Mouse (Mus musculus): ENCODE measurements around the gene Phykpl. TPM values are rescaled to one million over a fixed set of nuclear protein-coding genes. Genes with fewer than 3 reads are reported as not detected.

Phykpl gene
- 17.2 and 18.7 TPM in 2 replicates for polyA plus RNA-seq (2015; fragmentation: Nextera tagmentation; extraction: Ambion mirVana)

DNA sequence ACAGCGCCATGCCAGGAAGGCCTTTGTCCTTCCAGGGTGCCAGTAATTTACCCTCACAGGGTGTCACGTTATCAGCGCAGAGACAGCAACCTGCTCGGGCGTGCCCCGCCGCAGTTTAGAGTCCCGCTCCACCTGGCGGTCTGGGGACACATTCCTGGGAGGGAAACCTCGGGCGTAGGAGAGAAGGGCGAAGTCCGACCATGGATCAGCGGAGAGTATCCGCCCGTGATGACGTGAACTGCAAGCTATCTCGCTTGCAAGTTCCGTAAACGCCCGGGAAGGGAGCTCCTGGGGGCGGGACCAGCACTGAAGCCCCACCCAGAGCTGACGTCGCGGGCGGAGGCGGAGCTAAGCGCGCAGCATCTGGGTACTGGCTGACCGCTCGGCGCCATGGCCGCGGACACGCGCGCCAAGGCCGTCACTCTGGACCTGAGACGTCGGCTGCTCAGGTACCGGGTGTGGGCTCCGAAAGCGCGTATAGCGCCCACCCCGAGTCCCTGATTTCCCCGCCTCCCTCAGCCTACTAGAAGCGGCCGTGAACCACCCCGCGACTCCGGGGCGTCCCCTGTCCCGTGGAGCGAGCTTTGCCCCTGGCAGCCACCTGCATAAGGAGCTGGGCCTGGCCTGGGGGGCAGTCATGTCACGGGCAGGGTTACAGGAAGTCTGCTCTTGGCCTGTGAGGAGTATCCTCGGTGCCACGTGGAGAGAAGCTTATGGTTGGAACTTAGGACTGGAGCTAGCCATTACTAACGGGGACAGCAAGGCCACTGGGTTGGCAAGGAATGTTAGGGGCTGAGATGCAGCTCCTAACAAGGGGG, at the start of gene Phykpl:
Gene Phykpl, plus strand, starts transcription at position 327 of the 818 bp plus-strand sequence.

GRCm38 (mm10) chr11:51606447-51607095, 22.0 kb downstream of the Phykpl start, which contains the start of gene Hnrnpab:
TSS of gene Hnrnpab (minus strand) at chr11:51606847.

DNA sequence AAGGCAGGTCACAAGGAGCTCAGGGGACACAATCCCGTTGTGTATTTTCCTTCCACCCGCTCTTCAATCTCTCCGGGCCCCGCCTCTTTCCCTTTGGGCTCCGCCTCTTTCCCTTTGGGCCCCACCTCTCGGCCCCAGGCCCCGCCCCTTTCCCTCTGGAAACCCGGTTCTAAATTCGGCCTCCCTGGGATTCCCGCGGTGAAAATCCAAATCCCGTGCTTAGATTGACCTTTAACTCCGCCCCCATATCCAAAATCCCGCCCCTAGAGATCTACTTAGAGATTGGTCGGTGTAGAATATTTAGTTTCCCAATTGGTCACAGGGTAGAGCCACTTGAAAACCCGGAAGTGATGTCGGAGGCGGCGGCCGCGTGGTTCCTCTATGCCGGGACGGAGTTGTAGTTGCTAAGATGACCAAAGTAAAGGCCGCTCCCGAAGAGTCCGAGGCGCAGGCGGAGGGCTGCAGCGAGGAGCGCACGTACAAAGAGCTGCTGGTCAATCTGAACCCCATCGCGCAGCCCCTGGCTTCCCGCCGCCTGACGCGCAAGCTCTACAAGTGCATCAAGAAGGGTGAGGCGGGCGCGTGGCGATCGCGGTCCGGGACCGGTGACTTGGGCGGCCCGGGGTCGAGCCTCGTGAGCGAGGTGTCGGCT, 35.0 kb downstream of the Phykpl start, which contains the start of gene Nhp2:
Gene Nhp2, plus strand, starts transcription at position 327 of the 652 bp plus-strand sequence.

GRCm38 (mm10) chr11:51635525-51636322, 51.2 kb downstream of the Phykpl start, which contains the start of gene Rmnd5b:
TSS of gene Rmnd5b (minus strand) at chr11:51635896.

GRCm38 (mm10) chr11:51650691-51651515, 66.3 kb downstream of the Phykpl start, which contains the start of the genes N4bp3 and D930048N14Rik:
TSS of gene N4bp3 (minus strand) at chr11:51650842.
TSS of gene D930048N14Rik (plus strand) at chr11:51650954.

Other genes starting within 250 kb of the Phykpl start
- 231 and 252 TPM in 2 replicates for gene Hnrnpab, start 22.1 kb downstream of the Phykpl start, polyA plus RNA-seq (2015; fragmentation: Nextera tagmentation; extraction: Ambion mirVana)
- gene Nhp2, start 35.0 kb downstream of the Phykpl start, polyA plus RNA-seq (2015; fragmentation: Nextera tagmentation; extraction: Ambion mirVana) = 160 and 164 TPM in 2 replicates
- gene Rmnd5b, start 51.1 kb downstream of the Phykpl start, polyA plus RNA-seq (2015; fragmentation: Nextera tagmentation; extraction: Ambion mirVana) = 26.9 and 32.8 TPM in 2 replicates
- 6.7 and 9.3 TPM in 2 replicates for gene N4bp3, start 66.1 kb downstream of the Phykpl start, polyA plus RNA-seq (2015; fragmentation: Nextera tagmentation; extraction: Ambion mirVana)
- gene D930048N14Rik, start 66.2 kb downstream of the Phykpl start, polyA plus RNA-seq (2015; fragmentation: Nextera tagmentation; extraction: Ambion mirVana) = 0.41 and 0.62 TPM in 2 replicates
- 47.6 and 49.1 TPM in 2 replicates for gene 0610009B22Rik, start 104.1 kb downstream of the Phykpl start, polyA plus RNA-seq (2015; fragmentation: Nextera tagmentation; extraction: Ambion mirVana)
- 6.8 TPM in 2 replicates for gene Sec24a, start 178.9 kb downstream of the Phykpl start, polyA plus RNA-seq (2015; fragmentation: Nextera tagmentation; extraction: Ambion mirVana)
- 67.8 and 71.2 TPM in 2 replicates for gene Sar1b, start 178.9 kb downstream of the Phykpl start, polyA plus RNA-seq (2015; fragmentation: Nextera tagmentation; extraction: Ambion mirVana)